Mouse (Mus musculus) layer of hippocampus, adult 9-10 months (tissue): ENCODE results near the gene Mllt11.
"Not testable (repeated sequence)": the region's sequence is repeated elsewhere in the genome, so short reads cannot be mapped to it uniquely, and the experiment has no call there.

Experiments
- DNase-seq: peaks from one replicate; pipeline ENCODE4 v3.0.0; 2022; ENCODE audit warnings: low spot score

The Mllt11 gene

DNA sequence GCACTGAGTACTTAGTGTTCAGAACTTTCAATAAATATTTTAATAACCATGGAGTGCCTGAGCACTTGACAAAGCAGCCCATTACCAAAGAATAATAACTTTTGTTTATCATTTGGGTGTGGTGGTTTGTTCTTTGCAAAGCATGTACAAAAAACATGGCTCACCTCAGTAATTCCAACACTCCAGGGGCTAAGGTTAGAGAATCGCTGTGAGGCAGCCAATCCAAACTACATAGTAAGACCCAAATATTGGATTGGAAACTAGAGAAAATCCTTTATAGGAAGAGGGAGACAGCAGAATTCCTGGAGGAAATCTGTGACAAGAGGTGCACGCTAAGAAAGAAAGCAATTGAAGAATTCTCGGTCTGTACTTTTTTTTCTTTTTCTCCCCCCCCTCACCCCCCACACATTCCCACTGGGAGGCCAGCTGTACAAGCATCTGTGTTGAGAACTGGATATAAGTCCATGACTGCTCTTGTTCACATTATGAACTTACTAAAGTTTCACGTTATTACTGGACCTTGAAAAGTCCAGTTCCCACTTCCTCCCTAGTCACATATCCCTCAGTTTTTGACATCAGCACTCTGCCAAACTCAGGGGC is 15.2 kb downstream of the Mllt11 start:
- no peak for DNase-seq

DNA sequence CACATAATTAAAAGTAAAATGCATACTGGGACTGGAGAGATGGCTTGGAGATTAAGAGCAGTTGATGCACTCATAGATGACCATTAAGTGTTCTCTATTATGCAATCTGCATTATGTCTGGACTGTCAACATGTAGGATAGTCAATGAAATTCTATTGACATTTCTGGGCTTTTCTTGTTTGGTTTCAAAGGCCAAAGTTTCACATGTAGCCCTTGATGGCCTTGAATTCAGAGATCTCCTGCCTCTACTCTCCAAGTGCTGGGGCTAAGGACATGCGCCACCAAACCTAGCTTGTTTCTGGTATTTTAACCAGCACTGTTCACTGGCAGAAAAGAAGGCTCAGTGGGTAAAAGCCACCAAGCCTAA is 18.4 kb downstream of the Mllt11 start:
- no peak for DNase-seq

DNA sequence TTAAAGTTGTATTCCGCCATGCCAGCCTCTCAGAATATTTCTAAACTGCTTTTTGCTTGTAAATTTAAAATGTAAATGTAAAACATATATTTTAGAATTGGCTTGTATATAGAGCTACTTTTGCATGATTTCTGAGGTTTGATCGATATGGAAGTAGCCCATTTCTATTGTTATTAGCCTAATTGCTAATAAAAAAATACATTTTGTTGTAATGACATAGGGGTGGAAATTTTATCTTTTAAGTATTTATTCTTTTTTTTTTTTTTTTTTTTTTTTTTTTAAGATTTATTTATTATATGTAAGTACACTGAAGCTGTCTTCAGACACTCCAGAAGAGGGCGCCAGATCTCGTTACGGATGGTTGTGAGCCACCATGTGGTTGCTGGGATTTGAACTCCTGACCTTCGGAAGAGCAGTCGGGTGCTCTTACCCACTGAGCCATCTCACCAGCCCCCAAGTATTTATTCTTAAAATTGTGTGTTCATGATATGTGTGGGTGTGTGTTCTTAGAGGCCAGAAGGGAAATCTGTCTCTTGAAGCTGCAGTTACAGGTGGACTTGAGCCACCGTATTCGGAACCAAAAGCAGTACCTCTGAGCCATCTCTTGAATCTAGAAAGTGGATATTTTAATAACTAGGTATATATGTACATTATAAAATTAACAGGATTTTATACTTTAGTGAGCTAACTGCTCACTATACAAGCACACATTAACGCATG is 18.9 kb downstream of the Mllt11 start:
- DNase-seq = not testable (repeated sequence)

- no peak for DNase-seq
These were observed 21.4 kb downstream of the Mllt11 start for GRCm38 (mm10) chr3:95210585-95210984.

GRCm38 (mm10) chr3:95208286-95208685 is 23.7 kb downstream of the Mllt11 start:
- no peak for DNase-seq

DNA sequence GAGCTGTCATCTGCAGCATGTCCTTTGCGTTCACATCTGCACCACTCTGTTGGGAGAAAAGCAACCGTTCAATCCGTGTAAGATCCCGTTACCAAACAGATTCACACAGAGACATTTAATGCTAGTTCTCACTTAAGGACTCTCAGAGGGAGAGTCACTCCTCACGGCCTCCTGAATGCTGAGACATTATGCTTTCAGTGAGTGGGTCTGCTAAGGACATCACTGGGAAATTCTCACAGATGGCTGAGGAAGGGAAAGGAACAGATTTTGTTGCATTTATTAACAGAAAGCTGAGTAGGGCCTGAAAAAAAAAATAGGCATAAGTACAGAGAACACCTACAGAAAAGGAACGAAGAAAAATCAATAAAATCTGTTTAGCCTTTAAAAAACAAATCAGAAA is 28.1 kb downstream of the Mllt11 start:
- no peak for DNase-seq

- DNase-seq = no peak
These were observed 31.4 kb downstream of the Mllt11 start for GRCm38 (mm10) chr3:95200562-95200961.

DNA sequence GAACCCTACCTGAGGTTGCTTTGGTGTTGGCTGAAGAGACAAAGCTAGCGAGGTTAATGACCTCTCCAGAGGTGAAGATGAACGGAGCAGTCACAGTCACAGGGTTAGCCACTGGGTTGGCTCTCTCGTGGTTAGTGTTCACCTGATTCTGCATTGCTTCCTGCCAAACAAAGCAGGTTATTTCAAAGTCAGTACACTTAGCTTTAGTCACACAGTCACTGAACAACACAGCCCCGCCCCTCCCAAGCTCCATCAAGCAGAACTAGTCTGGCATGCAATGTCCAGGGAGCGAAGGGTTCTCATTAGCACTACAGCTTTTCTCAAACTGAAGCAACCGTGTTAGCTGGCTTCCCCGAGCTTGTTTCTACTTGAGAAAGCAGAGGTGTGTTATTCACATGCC is 31.8 kb downstream of the Mllt11 start:
- DNase-seq = no peak

- DNase-seq = no peak
These were observed 32.9 kb downstream of the Mllt11 start for GRCm38 (mm10) chr3:95199101-95199500.

GRCm38 (mm10) chr3:95195772-95196171 is 36.2 kb downstream of the Mllt11 start:
- no peak for DNase-seq

DNA sequence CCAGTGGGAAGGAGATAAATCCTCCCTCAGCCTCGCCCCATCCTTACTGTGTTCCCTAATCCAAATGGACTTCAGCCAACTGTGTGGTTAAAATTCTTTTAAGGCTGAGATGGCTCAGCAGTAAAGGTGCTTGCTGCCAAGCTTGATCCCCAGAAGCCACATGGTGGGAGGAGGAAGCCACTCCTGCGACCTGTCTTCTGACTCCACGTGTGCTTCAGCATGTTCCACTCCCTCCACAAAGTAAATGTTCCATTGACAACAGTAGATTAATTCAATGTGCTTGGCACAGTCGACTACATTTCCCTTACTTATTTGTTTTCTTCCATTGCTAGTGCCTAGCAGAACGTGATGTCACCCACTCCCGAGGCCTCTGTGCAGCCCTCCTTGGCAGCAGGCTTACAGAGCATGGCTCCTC is 37.2 kb downstream of the Mllt11 start:
- DNase-seq = no peak

DNA sequence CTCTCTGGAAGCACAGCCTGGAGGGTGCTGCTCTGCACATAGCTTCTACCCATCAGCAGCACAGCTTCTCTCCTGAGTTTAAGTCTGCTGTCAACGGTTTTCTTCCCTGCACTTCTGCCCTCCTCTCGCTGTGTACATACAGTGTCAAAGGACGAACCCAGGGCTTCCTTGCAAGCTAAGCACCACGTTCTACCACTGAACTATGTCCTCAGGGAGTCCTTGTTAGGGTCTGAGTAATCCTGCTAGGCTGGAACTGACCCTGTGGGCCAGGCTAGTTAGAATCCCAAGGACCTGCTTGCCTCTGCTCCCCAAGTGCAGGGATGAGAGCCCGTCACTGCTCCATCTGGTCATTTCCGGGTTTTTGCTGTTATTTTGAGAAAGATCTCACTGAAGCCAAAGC is 45.1 kb downstream of the Mllt11 start:
- no peak for DNase-seq

GRCm38 (mm10) chr3:95186100-95186499 is 45.9 kb downstream of the Mllt11 start:
- DNase-seq = no peak

- no peak for DNase-seq
These were observed 47.0 kb downstream of the Mllt11 start for GRCm38 (mm10) chr3:95184796-95185577.

GRCm38 (mm10) chr3:95181841-95182240 is 50.1 kb downstream of the Mllt11 start:
- DNase-seq = no peak

DNA sequence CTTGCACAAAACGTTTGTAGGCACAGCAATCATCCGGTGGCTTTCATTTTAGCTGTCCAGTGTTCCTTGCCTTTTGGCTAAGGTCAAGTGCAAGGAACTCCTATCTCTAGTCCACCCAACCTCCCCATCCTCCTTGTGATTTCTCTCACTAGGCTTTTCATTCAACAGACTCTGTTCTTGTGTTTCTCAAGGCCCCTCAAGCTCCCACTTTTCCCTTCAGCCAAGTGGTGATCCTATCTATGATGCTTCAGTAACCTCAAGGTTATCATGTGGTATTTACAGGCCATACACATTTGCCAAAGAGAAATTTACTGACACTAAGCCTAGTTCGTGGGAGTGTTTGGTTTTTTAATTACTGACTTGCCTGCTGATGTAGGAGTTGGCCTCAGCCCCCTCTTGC is 52.1 kb downstream of the Mllt11 start:
- no peak for DNase-seq

- no peak for DNase-seq
These were observed 53.0 kb downstream of the Mllt11 start for GRCm38 (mm10) chr3:95178948-95179347.

GRCm38 (mm10) chr3:95177583-95177982 is 54.4 kb downstream of the Mllt11 start:
- no peak for DNase-seq

DNA sequence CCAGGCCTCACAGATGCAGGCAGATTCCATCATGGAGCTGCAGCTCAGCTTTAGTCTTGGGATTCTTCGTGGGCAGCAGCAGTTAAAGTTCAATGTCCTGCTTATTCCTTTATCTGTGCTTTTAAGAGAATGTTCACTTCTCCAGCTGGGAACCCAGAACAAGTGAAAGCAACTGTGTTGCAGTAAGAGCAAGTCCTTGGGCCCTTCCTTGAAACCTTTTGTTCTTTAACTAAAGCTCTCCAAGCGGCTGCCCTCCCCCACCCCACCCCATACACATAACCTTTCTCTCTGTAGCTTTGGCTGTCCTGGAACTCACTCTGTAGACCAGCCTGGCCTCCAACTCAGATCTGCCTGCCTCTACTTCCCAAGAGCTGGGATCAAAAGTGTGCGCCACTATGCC is 55.5 kb downstream of the Mllt11 start:
- no peak for DNase-seq

GRCm38 (mm10) chr3:95174011-95174592 is 57.9 kb downstream of the Mllt11 start:
- peak; percentile 55 for DNase-seq

- no peak for DNase-seq
These were observed 58.6 kb downstream of the Mllt11 start for GRCm38 (mm10) chr3:95173256-95173949.
